Mouse (Mus musculus): ENCODE measurements at regions not wholly inside any gene's neighbourhood (a gene's known extent, or its start where the extent isn't known, plus 50 kb on each side); places are given as distances from the start of the nearest gene placed in this dataset.

DNA sequence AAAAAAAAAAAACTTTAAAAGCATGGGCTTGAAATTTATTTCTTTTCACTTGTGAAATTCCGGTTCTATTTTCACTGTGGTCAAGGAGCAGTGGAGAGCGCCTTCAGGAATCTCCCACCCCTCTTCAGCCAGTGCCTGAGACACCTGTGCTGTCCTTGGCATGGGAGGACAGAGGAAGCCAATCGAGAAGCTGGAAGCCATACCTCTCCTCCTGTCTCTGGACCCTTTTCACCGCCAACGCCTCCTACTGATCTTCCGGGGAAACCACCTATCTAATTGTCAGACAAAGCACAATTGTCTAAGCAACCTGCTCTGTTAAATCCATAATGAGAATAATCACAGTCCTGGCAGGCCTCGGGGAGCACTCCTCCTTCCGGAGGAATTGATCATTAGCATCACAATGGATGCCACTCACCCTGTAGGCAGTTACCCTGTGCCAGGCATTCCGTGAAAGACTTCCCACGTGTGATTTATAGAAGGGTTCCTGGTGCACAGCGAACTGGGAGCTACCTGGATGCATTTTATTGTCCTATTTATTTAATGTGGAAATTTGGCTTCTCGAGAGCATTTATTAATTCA is 66.0 kb downstream of the Gm21962 start:
- TF ChIP-seq CTCF (IDR thresholded peaks at IDR 0.05; ENCODE audit: borderline replicate concordance, insufficient read depth, low read length) (no peak), POLR2A (IDR thresholded peaks at IDR 0.05; ENCODE audit: low read depth, low read length) (no peak)
